Mouse (Mus musculus) lung, adult 10 weeks (tissue): ENCODE results near the gene Tmem164. TPM values are rescaled to one million over a fixed set of nuclear protein-coding genes. Genes with fewer than 3 reads are reported as not detected.

ENCODE experiments used
- polyA plus RNA-seq: library from polyadenylated mRNA; stranded (reverse); fragments of 350-450 nt; fragmentation: Illumina TruSeq; extraction: RNeasy Lipid Tissue Mini Kit (QIAGEN cat#74804); gene quantifications from one replicate; pipeline ENCODE4 v1.2.3, GENCODE M21; 2014; ENCODE audit warnings: low read depth, low replicate concordance; ENCODE audit not compliant: insufficient read depth

Tmem164 gene
- polyA plus RNA-seq = 27.2 TPM

DNA sequence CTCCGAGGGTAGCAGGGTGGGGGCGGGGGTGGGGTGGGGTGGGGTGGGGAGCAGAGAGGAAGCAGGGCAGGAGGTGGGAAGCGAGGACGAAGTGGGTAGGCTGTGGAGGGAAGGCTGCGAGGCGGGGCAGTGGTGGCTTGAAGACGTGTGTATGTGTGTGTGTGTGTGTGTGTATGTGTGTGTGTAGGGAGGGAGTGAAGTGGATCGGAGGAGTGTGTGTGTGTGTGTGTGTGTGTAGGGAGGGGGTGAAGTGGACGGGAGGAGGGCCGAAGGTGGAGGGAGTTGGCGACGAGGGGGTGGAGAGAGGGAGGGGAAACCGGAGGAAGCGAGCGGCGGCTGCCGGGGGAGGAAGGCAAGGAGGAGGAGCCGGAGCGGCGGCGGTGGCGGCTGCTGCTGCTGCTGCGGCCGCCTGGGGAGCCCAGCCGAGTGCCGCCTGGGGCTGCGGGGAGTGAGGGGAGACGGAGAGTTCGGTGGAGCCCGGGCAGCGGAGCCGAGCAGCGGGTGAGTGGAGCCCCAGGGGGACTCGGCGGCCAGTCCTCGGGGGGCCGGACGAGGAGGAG, at the start of gene Tmem164:
Tmem164 (plus strand) TSS at position 351 of the 560 bp plus-strand sequence.

